Mouse (Mus musculus) lung, postnatal 25 days (tissue): ENCODE results near the gene Gm10666.
"Not testable (repeated sequence)": the region's sequence is repeated elsewhere in the genome, so short reads cannot be mapped to it uniquely, and the experiment has no call there.

Experiments used
- DNase-seq: peaks from one replicate; pipeline ENCODE4 v3.0.0; 2022; ENCODE audit warnings: low spot score

Gm10666 gene

DNA sequence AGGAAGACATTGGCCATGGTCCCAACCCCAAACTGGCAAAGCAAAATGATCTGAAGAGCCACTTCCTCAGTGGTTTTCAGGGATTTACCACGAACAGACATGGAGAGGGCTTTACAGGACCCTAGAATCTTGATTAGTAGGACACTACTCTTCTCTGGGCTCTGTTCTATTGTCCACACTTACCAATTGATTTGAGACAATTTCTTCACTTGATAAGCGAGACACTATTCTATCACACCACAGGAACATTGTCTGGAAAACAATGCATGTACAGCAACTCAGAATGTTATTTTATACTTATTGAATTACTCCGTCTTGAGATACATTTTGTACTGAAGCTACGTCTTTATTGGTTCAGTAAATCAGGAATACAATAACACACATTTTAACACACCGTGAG lies at the start of gene Gm10666:
TSS of gene Gm10666 (minus strand) at position 101 of the 400 bp plus-strand sequence.
- not testable (repeated sequence) for DNase-seq

DNA sequence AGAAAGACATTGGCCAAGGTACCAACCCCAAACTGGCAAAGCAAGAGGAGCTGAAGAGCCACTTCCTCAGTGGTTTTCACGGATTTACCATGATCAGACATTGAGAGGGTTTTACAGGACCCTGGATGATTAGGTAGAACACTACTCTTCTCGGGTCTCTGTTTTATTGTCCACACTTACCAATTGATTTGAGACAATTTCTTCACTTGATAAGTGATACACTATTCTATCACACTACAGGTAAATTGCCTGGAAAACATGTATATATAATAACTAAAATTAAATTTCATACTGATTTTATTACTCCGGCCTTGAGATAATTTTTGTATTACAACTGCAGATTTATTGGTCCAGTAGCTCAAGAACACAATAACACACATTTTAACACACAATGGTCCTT lies 29.4 kb upstream of the Gm10666 start, which contains the start of gene Vmn1r142:
TSS of gene Vmn1r142 (minus strand) at position 101 of the 400 bp plus-strand sequence.
- not testable (repeated sequence) for DNase-seq

DNA sequence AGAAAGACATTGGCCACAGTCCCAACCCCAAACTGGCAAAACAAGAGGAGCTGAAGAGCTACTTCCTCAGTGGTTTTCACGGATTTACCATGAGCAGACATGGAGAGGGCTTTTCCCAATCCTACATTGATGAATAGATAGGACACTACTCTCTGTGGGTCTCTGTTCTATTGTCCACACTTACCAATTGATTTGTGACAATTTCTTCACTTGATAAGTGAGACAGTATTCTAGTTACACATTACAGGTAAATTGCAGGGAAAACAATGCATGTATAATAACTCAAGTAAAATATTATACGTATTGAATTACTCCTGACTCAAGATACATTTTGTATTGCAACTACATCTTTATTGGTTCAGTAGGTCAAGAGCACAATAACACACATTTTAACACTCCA lies 16.4 kb downstream of the Gm10666 start, which contains the start of gene Gm16451:
TSS of gene Gm16451 (minus strand) at position 101 of the 400 bp plus-strand sequence.
- DNase-seq = not testable (repeated sequence)
